Mouse (Mus musculus) embryonic facial prominence, embryonic 10.5 days (tissue): Measurements from ENCODE around the gene Mtus2. TPM values are rescaled to one million over a fixed set of nuclear protein-coding genes. Genes with fewer than 3 reads are reported as not detected.

Source experiments
- DNase-seq: peaks from one replicate; pipeline ENCODE4 v3.0.0-alpha.2; 2017; ENCODE audit warnings: low spot score
- H3K27ac ChIP-seq: fragments of 300-500 bp; sonication (generic); replicated peaks from 2 replicates; pipeline ENCODE4 v1.5.1; 2016; ENCODE audit warnings: mild to moderate bottlenecking
- H3K27me3 ChIP-seq: fragments of 300-500 bp; sonication (generic); replicated peaks from 2 replicates; pipeline ENCODE4 v1.6.1; 2016; ENCODE audit warnings: low read depth, mild to moderate bottlenecking; ENCODE audit not compliant: poor library complexity, severe bottlenecking
- H3K36me3 ChIP-seq: fragments of 300-500 bp; sonication (generic); replicated peaks from 2 replicates; pipeline ENCODE4 v1.6.1; 2016; ENCODE audit warnings: mild to moderate bottlenecking, moderate library complexity
- H3K4me1 ChIP-seq: fragments of 300-500 bp; sonication (generic); 2 replicates; pipeline ENCODE4 v1.6.1; 2016
- H3K4me3 ChIP-seq: fragments of 300-500 bp; sonication (generic); 2 replicates; pipeline ENCODE4 v1.5.1; 2016; ENCODE audit warnings: mild to moderate bottlenecking, moderate library complexity
- H3K9me3 ChIP-seq: fragments of 300-500 bp; sonication (generic); 2 replicates; pipeline ENCODE4 v1.6.1; 2016; ENCODE audit warnings: mild to moderate bottlenecking
- WGBS: fragments of 180-500 bp; shearing (Covaris S2); methylation state at CpG from one replicate; pipeline ENCODE4 v1.1.7; 2016; 5-methylcytosine and 5-hydroxymethylcytosine counted together
- polyA plus RNA-seq: library from polyadenylated mRNA; unstranded; fragments of >200 nt; fragmentation: Nextera tagmentation; extraction: Ambion mirVana; gene quantifications from 2 replicates; pipeline ENCODE4 v1.2.1, GENCODE M21; 2016

Mtus2 gene
- polyA plus RNA-seq, 1 experiment from 2014 or later, result 5.7 TPM

GRCm38 (mm10) chr5:148357168-148357567, 400.0 kb downstream of the Mtus2 start:
- no peak overlapping the region for H3K4me3 ChIP-seq
- DNase-seq, result no peak
- H3K27ac ChIP-seq, result no peak overlapping the region
- H3K4me1 ChIP-seq, result peaks cover 29% of the 10 kb centered on the region
- whole genome bisulfite sequencing, result 92% methylated on average over 6 of the region's 6 CpGs
- no peaks in the 10 kb centered on the region for H3K27me3 ChIP-seq
- H3K9me3 ChIP-seq, result no peaks in the 10 kb centered on the region
- H3K36me3 ChIP-seq, result peaks cover 6% of the 10 kb centered on the region; the same call in 1 of the 2 replicates

- Histone ChIP-seq H3K9me3 (no peaks in the 10 kb centered on the region), H3K4me1 (peaks cover 35% of the 10 kb centered on the region), H3K36me3 (peaks cover 18% of the 10 kb centered on the region), H3K27me3 (no peaks in the 10 kb centered on the region), H3K4me3 (no peak overlapping the region), H3K27ac (no peak overlapping the region)
- DNase-seq, result no peak
- 89% methylated on average over 11 of the region's 11 CpGs for WGBS
Measured at GRCm38 (mm10) chr5:148359131-148359530, 402.0 kb downstream of the Mtus2 start.

- peak; percentile 42 for DNase-seq
- Histone ChIP-seq H3K27me3 (no peaks in the 10 kb centered on the region), H3K4me3 (no peak overlapping the region), H3K4me1 (peaks cover 35% of the 10 kb centered on the region), H3K27ac (no peak overlapping the region; the same call in 1 of the 2 replicates), H3K9me3 (no peaks in the 10 kb centered on the region), H3K36me3 (peaks cover 23% of the 10 kb centered on the region)
- 56% methylated on average over 16 of the region's 16 CpGs for WGBS
Measured at GRCm38 (mm10) chr5:148360922-148361758, 404.0 kb downstream of the Mtus2 start.

- H3K4me3 ChIP-seq, result no peak overlapping the region
- no peaks in the 10 kb centered on the region for H3K27me3 ChIP-seq
- no peak overlapping the region for H3K27ac ChIP-seq
- no peak for DNase-seq
- no peaks in the 10 kb centered on the region for H3K9me3 ChIP-seq
- WGBS, result 40% methylated on average over 3 of the region's 3 CpGs
- peaks cover 39% of the 10 kb centered on the region for H3K4me1 ChIP-seq
- H3K36me3 ChIP-seq, result peaks cover 23% of the 10 kb centered on the region
Measured at GRCm38 (mm10) chr5:148361759-148362010, 404.6 kb downstream of the Mtus2 start.

DNA sequence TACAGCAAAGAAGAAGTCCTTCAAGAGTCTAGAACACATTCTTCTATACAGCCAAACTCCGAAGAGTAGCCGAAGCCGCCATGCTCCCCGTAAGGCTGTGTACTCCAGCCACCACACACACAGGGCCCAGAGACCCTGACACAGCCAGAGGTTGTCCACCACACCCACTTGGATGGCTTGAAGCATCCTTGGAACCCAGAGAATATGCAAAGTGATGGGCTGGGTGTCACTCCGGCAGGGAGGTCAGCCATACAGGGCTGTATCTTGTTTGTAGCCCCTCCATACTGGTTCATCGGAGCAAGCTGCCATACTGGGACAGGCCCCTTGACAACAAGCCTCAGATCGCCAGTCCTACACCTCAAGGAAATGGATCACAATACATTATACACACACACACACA, 405.2 kb downstream of the Mtus2 start:
- H3K36me3 ChIP-seq, result peaks cover 21% of the 10 kb centered on the region
- 93% methylated on average over 7 of the region's 7 CpGs for WGBS
- no peaks in the 10 kb centered on the region for H3K27me3 ChIP-seq
- DNase-seq, result no peak
- no peaks in the 10 kb centered on the region for H3K9me3 ChIP-seq
- peaks cover 41% of the 10 kb centered on the region for H3K4me1 ChIP-seq
- H3K4me3 ChIP-seq, result no peak overlapping the region
- no peak overlapping the region for H3K27ac ChIP-seq

DNA sequence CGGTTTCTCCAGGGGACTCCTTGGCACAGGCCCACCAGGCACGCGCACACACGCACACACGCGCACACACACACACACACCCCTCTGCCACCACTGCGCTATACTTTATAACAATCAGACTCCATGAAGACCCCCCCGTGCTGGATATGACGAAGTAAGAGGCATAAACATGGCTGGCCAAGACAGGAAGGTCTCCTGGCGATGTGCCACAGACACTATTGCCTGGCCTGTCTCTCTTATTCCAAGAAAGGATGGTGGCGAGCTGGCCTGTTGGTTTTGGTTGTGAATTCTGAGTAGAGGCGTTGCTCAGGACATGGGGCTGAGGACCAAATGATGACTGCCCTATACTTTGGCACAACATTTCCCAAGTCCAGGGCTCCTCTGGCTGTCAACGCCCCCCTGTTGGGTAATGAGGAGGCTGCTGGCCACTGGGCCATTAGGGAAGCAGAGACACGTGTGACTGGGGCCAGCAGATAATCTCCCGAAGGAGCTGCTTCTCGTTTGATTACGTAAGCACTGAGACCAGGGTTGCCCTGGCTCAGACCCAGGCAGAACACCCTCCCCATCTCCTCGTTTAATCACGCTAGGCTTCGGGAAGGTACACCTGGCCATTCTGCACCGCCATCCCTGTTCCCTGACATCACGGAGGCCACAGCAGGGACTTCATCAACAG, 406.5 kb downstream of the Mtus2 start:
- DNase-seq, result no peak
- WGBS, result 90% methylated on average over 22 of the region's 22 CpGs
- H3K27ac ChIP-seq, result no peak overlapping the region

More for the DNA sequence above, 406.5 kb downstream of the Mtus2 start:
- peaks cover 18% of the 10 kb centered on the region for H3K36me3 ChIP-seq
- peaks cover 41% of the 10 kb centered on the region for H3K4me1 ChIP-seq
- H3K9me3 ChIP-seq, result no peaks in the 10 kb centered on the region
- H3K27me3 ChIP-seq, result no peaks in the 10 kb centered on the region
- H3K4me3 ChIP-seq, result no peak overlapping the region

Other genes with a start within 250 kb of the Mtus2 start
- gene Flt1, start 231.3 kb upstream of the Mtus2 start, polyA plus RNA-seq, result 9.5 and 11.0 TPM in 2 replicates
- 513 and 534 TPM in 2 replicates for gene Pomp, start 96.9 kb upstream of the Mtus2 start, polyA plus RNA-seq
- gene Slc46a3, start 62.5 kb upstream of the Mtus2 start, polyA plus RNA-seq, result 2.5 TPM in 2 replicates